Mouse (Mus musculus): ENCODE measurements at regions not wholly inside any gene's neighbourhood (a gene's known extent, or its start where the extent isn't known, plus 50 kb on each side); places are given as distances from the start of the nearest gene placed in this dataset.

DNA sequence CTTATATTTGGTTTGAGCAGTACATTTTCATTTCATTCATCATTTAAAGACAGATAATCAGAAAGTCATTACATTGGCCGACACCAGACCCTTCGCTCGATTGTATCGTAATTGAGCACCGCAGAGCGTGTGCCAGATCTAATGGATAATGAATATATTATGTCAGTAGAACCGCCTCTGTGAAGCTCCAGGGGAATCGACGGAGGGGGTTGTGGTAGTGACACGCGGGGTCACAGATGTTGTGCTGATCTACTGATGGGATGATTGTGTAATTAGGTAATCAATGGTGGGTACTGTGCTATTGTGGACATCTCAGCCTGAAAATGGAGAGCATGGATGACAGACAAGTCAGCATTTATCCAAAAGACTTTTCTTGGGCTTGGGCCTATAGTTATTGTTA is 414.3 kb upstream of the Tenm2 start:
- no peak for TF ChIP-seq CTCF (IDR thresholded peaks at IDR 0.05)
- no peak for TF ChIP-seq EP300 (IDR thresholded peaks at IDR 0.05; ENCODE audit: insufficient read depth, low read depth, low read length)
- no peak for TF ChIP-seq POLR2A (IDR thresholded peaks at IDR 0.05; ENCODE audit: insufficient read depth, low read depth, low read length)

Data from heart, adult 2 months (tissue).